Mouse (Mus musculus) thymus, adult 2 months (tissue): ENCODE results near the gene I0C0044D17Rik.

ENCODE experiments used
- CTCF ChIP-seq: fragments of 200-500 bp; IDR thresholded peaks from 2 replicates; pipeline ENCODE4 v1.5.1; 2012; ENCODE audit warnings: mild to moderate bottlenecking, control low read depth, low read length, moderate library complexity, borderline replicate concordance; ENCODE audit not compliant: control insufficient read depth, poor library complexity, insufficient read depth; ENCODE audit errors: extremely low read depth
- POLR2A ChIP-seq: fragments of 200-500 bp; IDR thresholded peaks from 2 replicates; pipeline ENCODE4 v1.6.1; 2012; ENCODE audit warnings: mild to moderate bottlenecking, low read length, control low read depth, moderate library complexity; ENCODE audit not compliant: control insufficient read depth, poor library complexity, insufficient read depth; ENCODE audit errors: extremely low read depth

- TF ChIP-seq POLR2A (no peak), CTCF (no peak)
Measured at GRCm38 (mm10) chr4:98819216-98819755, 4.4 kb downstream of the I0C0044D17Rik start.
